Mouse (Mus musculus) kidney, adult 18-20 months (tissue): ENCODE measurements around the gene Slc35b2.

Experiments
- DNase-seq: peaks from one replicate; pipeline ENCODE4 v3.0.0; 2021

Gene Slc35b2

DNA sequence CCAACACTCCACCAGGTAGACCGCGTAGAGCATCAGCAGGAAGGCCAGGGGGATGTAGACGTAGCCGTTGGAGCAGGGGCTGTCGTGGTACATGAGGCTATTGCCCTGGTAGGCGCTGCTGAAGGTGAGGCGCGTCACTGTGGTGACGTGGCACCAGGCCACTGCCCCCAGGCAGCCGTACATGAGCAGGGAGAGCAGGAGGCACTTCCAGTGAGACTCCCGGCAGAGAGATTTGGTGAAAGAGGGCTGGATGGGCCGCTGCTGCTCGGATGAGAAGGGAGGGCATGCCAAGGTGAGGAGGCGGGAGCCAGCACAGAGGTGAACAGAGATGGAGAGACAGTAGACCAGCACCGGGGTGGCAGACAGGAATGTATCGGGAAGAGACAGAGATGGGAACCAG is 16.7 kb upstream of the Slc35b2 start:
- DNase-seq, result no peak

DNA sequence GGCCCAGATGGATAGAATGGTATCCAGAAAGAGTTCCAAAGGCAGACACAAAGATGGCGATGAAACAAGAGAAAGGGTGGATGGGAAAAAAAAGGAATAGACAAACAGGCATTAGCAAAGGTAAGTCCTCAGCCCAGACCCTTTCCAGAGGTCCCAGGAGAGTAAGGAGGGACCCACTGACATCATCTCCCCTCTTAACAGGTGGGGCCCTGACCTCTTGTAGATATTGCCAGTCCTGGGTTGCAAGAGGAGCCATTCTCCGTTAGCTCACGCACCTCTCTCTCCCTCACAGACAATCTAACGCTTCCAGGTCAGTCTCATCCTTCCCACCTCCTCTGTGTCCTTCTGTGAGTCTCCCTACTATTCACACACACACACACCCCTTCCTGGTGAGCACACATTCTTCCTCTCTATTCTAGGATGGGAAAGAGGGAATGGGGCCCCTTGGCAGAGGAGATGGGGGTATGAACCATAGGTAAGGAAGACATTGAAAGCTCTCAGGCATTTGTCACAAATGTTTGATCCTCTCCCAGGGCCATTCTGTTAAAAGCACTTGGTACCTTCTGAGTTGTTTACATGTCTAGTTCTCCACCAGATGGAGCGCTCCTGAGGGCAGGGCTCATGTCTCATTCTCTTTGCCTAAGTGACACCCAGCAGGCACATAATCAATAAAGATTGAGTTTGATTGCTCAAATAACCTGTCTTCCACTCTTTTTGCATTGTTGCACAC is 16.0 kb upstream of the Slc35b2 start:
- no peak for DNase-seq

DNA sequence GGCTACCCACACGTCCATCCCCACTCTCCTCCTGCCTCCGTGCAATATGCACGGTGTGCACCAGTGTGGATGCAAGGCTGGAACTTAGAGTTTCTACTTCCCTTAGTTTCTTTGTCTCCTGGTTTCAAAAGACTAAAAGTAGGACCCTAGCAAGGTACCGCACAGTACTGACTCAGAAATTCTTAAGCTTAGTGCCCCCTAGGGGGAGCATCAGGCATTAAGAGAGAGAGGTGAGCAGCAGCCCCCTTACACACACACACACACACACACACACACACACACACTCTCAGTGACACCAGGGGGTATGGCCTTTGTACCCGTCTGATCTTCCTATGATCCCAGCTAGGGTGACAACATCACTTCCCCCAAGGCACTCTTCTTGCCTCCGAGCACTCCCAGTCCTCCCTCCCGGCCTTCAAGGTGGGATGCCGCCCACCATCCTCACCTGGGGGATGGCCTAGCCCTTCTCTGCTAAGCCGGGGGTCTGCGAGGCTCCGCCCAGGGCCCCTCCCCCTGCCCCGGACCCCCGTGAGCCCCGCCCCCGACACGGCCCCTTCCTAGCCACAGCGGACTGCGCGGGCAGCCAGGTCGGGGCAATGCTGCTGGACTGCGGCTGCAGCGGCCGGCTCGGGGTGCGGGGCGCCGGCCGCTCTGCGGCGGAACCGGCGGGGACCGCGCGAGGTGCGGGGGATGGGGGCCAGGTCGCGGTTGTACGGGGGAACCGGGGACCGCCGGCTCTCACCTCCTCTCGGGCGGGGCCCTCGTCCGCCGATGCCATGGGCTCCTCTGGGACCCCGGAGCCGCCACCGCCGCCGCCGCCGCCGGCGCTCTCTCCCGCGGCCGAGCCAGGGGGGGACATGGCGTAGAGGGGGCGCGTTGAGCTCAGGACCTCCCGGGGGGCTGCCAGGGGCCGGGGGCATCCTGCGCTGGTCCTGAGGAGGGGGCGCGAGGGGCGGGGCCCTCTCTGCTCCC is 14.8 kb upstream of the Slc35b2 start:
- DNase-seq, result no peak

DNA sequence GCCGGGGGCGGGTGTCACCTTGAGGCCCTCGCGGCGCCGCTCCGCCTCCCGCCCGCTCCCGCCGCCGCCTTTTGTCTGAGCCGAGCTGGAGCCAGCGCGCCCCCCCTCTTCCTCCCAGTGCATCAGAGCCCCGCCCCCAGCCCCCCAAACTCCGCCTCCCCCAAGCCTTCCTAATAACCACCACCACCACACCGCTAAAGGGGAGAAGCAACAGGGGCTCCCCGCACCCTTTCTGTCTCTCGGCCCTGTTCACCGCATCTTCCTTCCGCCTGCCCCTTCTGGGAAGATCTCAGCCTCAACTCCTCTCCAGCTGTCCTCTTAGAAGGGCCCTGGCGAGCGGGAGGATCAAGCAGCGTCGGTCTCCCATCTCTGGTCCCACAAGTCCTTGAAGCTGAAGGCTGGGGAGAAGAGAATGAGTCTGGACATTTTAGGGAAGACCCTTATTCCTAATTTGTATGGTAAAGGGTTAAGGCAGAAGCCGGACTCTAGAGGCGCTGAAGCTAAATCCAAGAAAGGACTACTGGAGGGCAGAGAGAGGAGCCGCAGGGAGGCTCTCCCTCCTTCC is 14.0 kb upstream of the Slc35b2 start, which contains the start of gene Tmem151b:
TSS of gene Tmem151b (minus strand) at position 61 of the 565 bp plus-strand sequence.
- DNase-seq, result no peak

DNA sequence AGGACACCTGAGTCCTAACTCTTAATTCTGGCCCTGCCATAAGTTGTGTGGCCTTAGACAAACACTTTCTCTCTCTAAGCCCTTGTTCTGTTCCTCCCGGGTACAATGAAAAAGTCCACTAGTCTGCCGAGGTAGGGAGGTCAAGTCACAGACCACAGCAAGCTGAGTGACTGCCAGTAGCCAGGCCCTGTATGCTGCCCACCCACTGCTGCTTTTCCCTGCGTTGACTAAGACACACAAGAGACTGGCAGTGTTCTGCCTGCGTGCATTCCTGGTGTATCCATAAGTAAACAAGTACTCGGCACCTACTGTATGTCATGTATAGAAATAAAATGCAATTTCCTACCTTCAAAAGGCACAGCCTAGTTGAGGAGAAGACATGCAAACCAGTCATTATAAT is 13.4 kb upstream of the Slc35b2 start:
- DNase-seq, result no peak

DNA sequence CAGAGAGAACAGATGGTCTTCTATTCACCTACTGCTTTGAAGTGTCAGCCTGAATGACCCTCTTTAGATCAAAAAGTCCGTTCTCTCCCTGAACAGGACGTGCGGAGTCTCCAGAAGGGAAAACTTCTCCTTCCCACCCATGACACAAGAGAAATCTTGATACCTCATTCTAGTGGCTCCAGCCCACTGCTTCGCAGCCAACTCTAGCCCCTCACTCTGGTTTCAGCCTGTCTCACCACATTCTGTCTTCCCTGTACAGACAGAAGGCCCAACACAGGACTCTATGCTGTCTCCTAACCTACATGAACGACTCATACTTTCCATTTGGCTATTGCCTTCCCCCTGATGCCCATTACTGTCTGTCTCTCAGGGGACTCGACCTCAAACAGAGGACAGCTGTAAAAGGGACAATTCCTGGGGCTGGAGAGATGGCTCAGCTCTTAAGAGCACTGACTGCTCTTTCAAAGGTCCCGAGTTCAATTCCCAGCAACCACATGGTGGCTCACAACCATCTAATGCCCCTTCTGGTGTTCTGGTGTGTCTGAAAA is 12.4 kb upstream of the Slc35b2 start:
- DNase-seq, result no peak

DNA sequence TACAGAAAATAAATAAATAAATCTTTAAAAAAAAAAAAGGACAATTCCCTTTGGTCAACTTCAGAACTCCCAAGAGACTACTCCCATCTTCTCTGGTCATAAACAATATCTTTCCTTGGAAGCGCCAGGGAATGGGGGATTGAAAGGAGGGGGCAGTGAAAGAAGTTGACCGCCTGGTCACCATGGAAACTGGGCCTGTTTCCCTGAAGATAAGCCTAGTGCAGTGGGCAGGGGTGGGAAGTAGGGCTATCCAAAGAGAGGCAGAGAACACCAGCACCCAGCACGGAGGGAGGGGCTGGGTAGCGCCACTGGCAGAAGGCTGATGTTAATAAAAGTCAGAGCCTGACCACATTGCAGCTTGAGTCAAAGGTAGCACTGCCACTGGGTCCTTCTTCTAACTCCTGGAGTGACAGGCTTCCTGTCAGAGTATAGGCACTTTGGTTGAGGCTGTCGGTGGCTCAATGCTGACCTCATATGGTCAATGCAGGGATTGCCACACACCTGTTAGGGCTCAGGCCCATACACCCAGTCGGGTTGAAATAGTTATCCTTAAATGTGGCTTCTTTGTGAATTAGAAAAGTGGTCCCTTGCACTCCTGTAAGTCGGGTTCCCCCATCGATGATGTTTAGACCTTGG is 11.7 kb upstream of the Slc35b2 start:
- peak; percentile 87 for DNase-seq

DNA sequence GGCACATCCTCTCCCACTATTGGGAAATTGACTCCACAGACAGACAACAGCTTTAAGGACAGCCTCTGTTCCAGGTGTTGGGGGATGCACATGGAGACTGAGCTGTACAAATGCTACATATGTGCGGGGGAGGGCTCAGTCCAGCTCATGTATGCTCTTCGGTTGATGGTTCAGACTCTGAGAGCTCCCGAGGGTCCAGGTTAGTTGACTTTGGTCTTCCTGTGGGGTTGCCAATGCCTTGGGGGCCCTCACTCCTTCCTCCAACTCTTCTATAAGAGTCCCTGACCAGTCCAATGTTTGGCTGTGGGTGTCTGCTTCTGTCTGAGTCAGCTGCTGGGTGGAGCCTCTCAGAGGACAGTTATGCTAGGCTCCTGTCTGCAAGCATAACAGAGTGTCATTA is 10.6 kb upstream of the Slc35b2 start:
- no peak for DNase-seq

DNA sequence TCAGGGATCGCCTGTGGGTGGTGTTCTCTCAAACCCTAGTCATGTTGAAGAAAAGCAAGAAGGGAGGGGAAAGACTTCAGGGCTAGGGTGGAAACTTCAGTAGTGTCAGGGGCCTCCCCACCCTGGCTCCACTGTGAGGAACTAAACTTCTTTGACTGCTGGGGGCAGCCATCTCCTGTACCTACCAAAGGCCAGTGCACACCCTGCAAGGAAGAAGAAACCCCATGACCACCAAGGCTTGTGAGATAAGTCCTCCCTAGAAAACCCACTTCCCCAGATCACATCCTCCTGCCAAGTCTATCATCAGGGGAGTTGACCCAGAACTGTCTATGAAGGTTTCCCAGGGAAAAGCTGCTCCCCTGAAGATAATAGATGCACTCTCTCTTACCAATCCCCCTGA is 9.3 kb upstream of the Slc35b2 start:
- no peak for DNase-seq

DNA sequence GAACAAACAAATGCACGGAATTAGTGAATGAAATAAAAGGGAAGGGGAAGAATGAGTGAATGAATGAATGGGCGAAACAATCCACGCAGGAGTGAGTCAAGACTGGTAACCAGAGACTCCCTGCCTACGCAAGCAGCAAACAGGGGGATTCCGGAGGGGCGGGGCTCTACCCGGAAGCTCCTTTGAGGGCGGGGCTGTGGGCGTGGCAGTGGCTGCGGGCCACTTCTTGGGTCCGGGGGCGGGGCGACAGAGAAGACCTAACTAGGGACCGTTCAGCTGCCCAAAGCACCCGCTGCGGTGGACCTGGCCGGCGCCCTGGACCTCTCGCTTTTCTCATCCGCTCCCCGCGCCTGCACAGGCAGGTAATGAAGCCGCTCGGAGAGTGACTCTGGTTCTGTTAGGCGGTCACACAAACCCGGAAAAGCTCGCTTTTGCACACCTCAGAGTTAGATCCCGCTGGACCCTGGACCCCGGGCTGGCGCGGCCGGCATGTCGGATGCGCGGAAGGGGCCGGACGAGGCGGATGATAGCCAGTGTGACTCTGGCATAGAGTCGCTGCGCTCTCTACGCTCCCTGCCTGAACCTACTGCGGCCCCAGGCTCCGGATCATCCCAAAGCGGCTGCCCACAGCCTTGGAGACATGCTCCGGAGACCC is 8.1 kb upstream of the Slc35b2 start, which contains the start of gene Nfkbie:
TSS of gene Nfkbie (plus strand) at position 252 of the 655 bp plus-strand sequence.
- DNase-seq, result peak; percentile 98

DNA sequence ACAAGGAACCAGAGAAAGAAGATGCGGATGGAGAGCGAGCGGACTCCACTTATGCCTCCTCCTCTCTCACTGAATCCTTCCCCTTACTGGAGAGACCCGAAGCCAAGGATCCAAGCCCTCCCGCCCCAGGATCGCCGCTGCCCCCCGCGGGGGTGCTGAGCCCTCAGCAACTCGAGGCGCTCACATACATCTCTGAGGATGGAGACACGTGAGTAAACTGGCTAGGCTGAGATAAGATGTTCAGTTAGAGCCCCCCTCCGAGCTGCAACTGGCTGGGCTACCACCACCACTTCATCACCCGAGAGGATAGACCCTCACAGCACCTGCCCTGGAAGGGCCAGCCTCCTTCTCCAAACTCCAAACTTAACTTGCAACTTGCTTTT is 7.6 kb upstream of the Slc35b2 start:
- no peak for DNase-seq

DNA sequence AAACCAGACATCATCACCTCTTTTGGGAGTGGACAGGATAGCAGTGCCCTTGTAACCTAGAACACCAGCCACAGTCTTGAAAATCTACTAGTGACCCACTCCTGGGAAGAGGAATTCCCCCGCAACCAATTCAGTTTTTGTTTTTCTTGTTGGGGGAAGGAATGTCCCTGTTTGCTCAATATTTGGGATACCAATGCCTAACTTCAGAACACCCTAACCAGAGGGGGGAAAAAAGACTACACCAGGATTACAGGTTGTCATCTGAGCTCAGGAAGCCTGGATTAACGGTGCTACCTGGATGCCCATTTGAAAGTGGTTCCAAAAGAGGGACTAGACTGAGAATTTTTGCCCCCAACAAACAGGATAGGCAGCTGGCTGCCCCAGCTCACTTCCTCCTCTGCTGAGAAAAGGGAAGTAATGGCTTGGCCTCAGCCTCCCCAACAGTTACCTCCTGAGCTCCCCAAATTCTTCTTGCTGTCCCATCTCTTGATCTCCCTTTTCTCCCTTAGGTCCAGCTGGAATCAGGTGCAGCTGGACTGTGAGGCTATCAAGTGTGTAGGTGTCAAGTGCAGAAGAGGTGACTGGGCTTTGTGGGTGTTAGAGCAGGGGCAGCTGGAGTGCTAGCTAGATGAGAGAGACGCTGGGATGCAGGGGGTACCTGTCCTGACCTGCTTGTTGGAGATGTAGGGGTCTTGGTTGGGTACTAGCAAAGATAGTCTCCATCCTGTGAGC is 7.0 kb upstream of the Slc35b2 start:
- DNase-seq, result no peak

DNA sequence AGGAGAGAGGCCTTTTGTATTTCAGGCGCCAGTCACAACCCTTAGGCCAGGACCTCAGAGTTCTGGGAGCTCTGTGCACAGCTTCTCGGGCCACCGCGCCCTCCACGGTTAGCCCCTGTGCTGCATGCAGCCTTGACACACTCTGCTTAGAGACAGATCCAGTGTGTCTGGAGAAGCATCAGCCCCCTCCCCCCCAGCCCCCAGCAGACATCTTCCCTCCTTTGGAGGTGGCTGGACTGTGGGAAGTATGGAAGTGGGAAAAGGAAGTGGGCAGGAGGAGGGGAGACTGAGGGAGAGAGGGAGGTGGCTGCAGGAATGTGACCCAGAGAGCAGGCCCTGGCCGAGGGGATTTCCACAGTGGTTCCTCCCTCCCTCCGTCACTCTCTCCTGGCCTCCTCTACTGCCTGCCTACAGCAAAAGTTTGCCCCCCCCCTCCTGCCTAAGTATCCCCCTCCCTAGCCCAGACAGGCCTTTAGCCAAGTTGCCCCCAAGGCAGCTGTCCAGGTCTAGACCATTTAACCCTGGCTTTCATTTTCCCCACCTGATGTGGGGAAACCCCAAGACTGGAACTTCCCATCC is 6.3 kb upstream of the Slc35b2 start:
- DNase-seq, result no peak

DNA sequence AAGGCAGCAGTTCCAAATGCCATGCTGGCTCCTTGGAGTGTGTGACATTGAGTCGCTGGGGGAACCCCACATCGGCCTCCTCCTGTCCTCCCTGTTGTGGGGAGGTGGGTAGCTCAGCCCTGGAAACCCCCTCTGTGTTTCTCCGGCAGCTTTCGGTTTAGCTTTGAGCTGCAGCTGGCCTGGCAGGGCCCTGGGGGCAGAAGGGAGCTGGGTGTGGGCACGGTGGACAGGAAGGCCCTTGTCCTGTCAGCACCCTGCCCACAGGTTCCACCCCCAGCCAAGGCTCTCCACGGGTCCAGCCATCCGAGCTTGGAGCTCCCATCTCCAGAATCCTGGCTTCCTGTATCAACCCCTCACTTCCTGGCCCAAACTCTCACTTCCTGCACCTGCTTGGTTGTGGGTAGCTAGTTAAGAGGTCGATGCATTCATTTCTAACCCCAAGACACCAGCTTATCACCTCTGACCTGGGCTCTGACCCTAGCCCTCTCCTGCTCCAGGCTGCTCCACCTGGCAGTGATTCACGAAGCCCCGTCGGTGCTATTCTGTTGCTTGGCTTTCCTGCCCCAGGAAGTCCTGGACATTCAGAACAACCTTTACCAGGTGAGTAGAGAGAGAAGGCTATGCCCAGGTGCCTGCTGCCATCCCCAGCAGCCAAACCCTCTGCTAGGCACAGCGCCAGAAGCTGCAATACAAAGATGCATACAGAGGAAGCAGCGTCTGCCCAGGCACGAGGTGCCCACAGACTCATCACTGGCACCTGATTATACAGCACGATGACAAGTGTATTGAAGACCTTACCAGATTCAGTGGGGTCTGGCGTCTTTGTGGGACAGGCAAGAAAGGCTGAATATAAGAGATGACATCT is 5.4 kb upstream of the Slc35b2 start:
- no peak for DNase-seq

DNA sequence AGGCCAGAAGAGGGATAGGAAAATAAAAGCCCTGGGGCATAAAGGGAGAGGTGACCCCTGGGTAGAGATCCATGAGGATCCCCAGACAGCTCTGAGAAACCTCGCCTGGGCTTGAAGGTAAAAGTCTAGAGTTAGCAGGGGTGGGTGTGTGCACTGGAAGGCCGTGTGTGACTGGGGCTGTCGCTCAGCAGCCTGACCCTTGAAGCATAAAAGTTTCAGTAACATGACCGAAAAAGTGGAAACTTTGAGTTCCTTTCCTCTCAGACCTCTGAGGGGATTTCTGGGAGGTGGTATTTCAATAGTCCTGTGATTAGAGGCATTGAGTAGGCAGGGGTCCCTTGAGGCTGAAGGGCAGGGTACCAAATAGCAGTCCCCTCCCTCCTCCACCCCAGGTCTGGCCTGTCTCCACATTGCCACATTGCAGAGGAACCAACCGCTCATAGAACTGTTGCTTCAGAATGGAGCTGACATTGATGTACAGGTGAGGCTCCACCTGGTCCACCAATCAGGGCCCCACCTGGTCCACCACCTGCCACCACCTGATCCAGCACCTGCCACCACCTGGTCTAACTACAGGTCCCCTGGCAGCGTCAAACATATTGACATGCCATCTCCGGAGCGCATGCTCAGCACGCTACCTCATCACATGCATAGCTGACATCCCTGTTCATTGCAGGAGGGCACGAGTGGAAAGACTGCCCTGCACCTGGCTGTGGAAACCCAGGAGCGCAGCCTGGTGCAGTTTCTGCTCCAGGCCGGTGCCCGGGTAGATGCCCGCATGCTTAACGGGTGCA is 3.7 kb upstream of the Slc35b2 start:
- DNase-seq, result no peak

DNA sequence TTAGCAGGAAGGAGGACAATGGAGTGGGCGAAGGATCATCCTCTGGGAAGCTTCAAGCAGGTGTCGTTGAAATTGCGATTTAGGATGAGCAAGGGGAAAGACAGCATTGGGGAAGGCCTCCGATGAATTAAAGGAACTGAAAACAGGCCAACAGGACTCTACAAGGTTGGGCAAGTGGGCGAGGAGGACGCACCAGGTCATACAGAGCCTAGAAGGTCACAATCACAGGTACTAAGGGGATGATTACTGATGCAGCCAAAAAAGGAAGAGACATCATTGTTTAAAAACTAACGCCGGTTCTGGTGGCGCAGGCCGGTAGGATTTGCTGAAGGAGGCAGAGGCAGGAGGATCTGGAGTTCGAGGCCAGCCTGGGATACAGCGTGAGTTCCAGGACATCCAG is 458 bp upstream of the Slc35b2 start:
- DNase-seq, result no peak

DNA sequence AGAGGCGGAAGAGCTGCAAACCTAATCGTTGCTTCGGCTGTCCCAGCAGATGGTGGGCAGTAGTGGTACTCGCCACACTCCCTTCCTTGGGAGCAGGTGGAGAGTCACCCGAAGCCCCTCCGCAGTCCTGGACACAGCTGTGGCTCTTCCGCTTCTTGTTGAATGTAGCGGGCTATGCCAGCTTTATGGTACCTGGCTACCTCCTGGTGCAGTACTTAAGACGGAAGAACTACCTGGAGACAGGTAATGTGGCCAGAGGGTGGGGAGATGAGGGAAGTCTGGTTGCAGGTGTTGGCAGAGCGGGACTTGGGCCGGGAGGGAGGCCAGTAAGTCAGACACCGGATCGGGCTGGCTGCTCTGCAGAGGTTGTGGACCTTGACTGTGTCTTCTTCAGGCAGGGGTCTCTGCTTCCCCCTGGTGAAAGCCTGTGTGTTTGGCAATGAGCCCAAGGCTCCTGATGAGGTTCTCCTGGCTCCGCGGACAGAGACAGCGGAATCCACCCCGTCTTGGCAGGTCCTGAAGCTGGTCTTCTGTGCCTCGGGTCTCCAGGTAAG is 934 bp downstream of the Slc35b2 start:
- no peak for DNase-seq

DNA sequence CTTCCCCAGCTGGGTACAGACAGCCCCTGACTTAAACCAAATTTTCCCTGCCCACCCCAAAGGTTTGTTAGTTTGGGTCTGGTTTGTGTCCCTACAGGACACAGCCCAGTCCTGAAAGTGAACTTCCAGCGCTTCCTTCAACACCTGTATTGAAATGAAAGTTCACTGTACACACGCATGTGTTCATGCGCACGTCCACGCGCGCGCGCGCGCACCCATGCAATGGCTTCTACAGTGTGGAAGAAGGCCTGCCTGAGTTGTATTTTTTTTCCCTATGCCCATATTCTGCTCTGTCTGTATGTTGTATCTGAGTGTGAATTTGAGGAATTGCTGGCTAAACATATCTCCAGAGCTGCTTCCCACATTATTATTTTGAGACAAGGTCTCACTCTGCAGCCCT is 1.4 kb downstream of the Slc35b2 start:
- no peak for DNase-seq

DNA sequence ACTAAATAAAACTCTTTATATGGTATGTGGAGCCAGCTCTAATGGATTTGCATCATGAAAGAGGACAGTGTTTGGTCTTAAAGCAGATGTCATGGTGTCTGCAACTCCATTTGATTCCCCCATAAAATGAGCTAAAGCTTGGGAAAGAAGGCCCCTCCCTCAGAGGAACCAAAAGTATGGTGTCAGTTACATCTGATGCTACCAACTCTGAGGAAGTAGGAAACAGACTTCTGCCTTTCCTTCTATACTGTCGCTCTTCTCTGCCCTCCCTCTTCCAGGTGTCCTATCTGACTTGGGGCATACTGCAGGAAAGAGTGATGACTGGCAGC is 2.3 kb downstream of the Slc35b2 start:
- DNase-seq, result no peak
